Mouse (Mus musculus): ENCODE data around the gene Trim54. TPM values are rescaled to one million over a fixed set of nuclear protein-coding genes. Genes with fewer than 3 reads are reported as not detected.
A peak's percentile ranks its signal among the peaks of the same experiment; 100 is the strongest.

Trim54 gene
- polyA plus RNA-seq, 1 experiment from 2014 or later: 0.57 TPM

DNA sequence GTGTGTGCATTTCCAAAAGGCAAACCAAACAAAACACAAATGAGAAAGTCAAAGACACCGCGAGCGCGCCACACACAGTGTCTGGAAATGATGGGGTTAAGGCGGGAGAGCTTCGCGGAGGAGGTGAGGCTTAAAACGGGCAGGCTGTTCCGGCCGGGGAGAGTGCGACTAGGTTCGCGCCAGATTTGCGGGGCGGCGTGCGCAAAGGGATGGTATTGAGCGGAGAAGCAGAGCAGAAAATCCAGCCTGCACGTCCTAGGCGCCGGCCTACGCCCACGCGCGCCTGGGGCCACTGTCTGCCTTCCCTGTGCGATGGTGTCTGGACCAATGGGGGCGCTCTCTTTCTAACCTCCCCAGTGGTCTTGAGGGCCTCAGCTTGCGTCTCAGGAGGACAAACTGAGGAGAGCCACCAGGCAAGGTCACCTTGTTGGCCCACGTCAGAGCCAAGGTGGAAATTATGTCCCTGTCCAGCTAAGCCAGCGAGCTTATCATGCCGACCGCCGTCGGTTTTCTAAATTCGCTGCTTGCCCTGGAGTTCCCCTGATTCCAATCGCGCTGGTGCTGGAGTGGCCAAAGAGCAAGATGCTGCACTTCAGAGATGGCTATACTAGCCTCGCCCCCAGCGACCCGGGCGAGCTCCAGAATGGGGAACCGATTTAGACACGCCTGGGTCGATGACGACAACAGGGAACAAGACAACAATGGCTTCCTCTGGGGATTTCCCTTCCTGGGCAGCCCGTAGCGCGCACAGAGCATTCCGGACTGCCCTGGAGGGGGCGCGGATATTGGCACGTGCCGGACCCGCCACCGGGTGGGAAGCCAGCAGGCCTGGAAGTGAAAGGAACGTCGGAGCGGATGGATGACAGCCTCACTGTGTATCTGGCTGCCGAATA lies 21.5 kb upstream of the Trim54 start:
- no peaks in the 10 kb centered on the region for H3K9me3 ChIP-seq (replicated peaks; ENCODE audit: control insufficient read depth, low read length)
- ATAC-seq (ENCODE audit: low read depth): peak; percentile 43; the same call in 1 of the 2 replicates
- H3K4me1 ChIP-seq (ENCODE audit: control insufficient read depth, low read depth, low read length): peaks cover 3% of the 10 kb centered on the region
- no peaks in the 10 kb centered on the region for H3K36me3 ChIP-seq (ENCODE audit: control insufficient read depth, insufficient read depth)
- H3K9ac ChIP-seq (ENCODE audit: low read depth, low read length): no peak overlapping the region
- peak overlapping the region; percentile 60 for H3K4me2 ChIP-seq (ENCODE audit: low read depth, low read length)
- WGBS (ENCODE audit: insufficient replicate concordance): under 1% methylated on average over 59 of the region's 59 CpGs
- H3K4me3 ChIP-seq (ENCODE audit: low read depth, low read length): peak overlapping the region; percentile 46
- H3K27me3 ChIP-seq (ENCODE audit: control insufficient read depth, insufficient read depth, low read depth, low read length): peaks cover 69% of the 10 kb centered on the region
- no peak overlapping the region for H3K27ac ChIP-seq (ENCODE audit: low read length)

DNA sequence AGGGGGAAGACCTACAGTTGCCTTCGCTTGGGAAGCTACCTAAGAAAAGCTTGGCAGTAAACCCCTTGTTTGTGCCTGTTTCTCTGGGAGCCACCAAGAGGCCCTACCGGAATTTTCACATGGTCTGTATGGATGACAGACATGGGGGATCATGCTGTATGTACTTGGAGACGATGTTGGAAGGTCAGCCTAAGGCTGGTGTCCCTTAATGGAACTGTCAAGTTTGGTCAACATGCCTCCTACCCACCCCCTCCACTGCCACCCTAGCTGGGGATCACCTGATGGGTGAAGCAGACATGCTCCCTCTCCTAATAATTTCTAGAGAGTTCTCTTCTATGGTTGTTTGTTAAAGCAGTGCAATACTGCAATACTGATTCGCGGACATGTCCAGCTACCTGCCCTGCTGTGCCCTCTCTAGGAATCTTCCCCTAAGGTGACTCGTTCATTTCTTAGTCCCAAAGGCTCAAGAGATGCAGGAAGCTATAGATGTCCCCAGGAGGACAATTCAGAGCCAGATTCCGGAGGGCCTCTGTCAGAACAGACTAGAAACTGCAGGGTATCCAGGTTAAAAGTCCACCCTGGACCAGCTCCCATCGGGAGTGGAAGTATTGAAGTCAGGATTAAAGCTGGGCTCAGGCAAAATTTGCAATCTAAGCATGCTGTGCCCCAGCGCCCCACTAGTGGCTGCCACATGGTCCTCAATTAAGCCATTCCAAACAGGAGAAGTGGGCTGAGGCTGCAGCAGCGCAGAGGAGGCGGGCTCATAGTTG lies 20.6 kb upstream of the Trim54 start:
- WGBS (ENCODE audit: insufficient replicate concordance): 24% methylated on average over 11 of the region's 11 CpGs

DNA sequence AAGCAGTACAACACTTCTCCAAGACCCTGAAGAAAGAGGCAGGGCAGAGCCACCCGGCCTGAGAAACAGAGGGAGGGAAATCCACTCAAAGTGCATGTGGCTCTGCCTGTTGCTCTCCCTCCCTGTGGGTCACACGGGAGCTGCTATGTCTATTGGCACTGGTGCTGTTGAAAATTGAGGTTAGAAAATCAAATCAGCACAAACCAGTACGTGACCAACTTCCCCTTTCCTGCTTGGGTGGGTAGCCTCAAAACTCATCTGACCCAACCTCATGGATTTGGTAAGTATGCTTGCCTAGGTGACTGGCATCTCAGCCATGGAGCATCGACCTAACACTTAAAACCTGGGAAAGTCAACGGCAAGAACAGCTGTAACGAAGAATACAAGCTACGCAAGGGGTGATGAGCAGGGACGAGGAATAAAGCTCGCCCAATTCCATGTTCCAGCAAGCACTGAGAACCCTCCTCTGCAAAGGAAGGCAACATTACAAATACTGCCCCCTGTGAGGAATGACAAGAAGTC lies 10.6 kb upstream of the Trim54 start, which contains the start of gene Dnajc5g:
Dnajc5g (plus strand) TSS at position 472 of the 522 bp plus-strand sequence.
- WGBS (ENCODE audit: insufficient replicate concordance): 48% methylated on average over 9 of the region's 9 CpGs
- H3K4me1 ChIP-seq (ENCODE audit: control insufficient read depth, low read depth, low read length): no peaks in the 10 kb centered on the region
- H3K4me2 ChIP-seq (ENCODE audit: low read depth, low read length): no peak within 1 kb of the TSS
- no peak within 1 kb of the TSS for H3K4me3 ChIP-seq (ENCODE audit: low read depth, low read length)
- H3K9me3 ChIP-seq (replicated peaks; ENCODE audit: control insufficient read depth, low read length): no peaks in the 10 kb centered on the region
- H3K9ac ChIP-seq (ENCODE audit: low read depth, low read length): no peak within 1 kb of the TSS
- no peaks in the 10 kb centered on the region for H3K36me3 ChIP-seq (ENCODE audit: control insufficient read depth, insufficient read depth)
- no peaks in the 10 kb centered on the region; the same call in 1 of the 2 replicates for H3K27me3 ChIP-seq (ENCODE audit: control insufficient read depth, insufficient read depth, low read depth, low read length)
- no peak for ATAC-seq (ENCODE audit: low read depth)
- no peak within 1 kb of the TSS for H3K27ac ChIP-seq (ENCODE audit: low read length)

More for the DNA sequence above, 20.6 kb upstream of the Trim54 start:
- Histone ChIP-seq H3K4me1 (ENCODE audit: control insufficient read depth, low read depth, low read length) (peaks cover 3% of the 10 kb centered on the region), H3K4me3 (ENCODE audit: low read depth, low read length) (peak overlapping the region; percentile 46), H3K9me3 (replicated peaks; ENCODE audit: control insufficient read depth, low read length) (no peaks in the 10 kb centered on the region), H3K27me3 (ENCODE audit: control insufficient read depth, insufficient read depth, low read depth, low read length) (peaks cover 61% of the 10 kb centered on the region), H3K27ac (ENCODE audit: low read length) (no peak overlapping the region), H3K36me3 (ENCODE audit: control insufficient read depth, insufficient read depth) (no peaks in the 10 kb centered on the region), H3K9ac (ENCODE audit: low read depth, low read length) (no peak overlapping the region), H3K4me2 (ENCODE audit: low read depth, low read length) (peak overlapping the region; percentile 60)
- ATAC-seq (ENCODE audit: low read depth): no peak

DNA sequence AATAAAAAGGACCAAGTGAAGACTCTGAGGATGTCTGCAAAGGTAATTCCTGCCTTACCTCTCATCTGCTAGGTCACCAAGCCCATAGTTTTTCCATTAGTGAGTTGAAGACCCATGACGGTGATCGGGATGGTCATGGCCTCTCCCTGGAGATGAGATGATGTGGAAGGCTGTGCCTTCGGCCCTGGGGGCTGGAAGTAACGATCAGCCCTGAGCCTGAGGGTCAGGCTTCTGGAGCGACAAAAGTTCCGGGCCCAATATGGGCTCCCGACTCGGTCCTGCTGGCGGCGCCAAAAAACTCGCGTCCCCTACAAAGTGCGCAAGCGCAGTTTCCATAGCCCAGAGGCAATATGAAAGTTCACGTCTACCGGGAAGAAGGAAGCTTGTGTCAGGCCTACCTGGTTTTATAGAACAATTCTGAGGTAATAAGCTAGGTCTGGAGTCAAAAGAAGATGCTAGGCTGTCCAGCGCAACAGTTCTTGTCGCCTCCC lies 8.5 kb upstream of the Trim54 start, which contains the start of gene Slc30a3:
Slc30a3 (minus strand) TSS at position 238 of the 491 bp plus-strand sequence.
- 79% methylated on average over 18 of the region's 18 CpGs for WGBS (ENCODE audit: insufficient replicate concordance)

DNA sequence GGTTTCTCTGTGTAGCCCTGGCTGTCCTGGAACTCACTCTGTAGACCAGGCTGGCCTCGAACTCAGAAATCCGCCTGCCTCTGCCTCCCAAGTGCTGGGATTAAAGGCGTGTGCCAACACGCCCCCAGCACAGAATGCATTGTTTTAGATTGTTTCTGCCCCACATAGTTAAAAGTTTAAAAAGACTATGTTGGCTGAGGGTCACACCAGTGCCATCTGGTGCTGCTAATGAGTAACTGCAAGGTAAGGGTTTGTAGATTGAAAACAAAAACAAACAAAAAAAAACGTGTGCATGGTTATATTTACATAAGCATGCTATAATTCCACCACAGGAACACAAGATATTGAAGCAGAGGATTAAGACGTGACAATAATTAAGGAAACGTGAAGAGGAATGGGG lies 5.7 kb upstream of the Trim54 start:
- Histone ChIP-seq H3K4me3 (ENCODE audit: low read depth, low read length) (no peak overlapping the region), H3K4me2 (ENCODE audit: low read depth, low read length) (no peak overlapping the region), H3K9ac (ENCODE audit: low read depth, low read length) (no peak overlapping the region), H3K4me1 (ENCODE audit: control insufficient read depth, low read depth, low read length) (no peaks in the 10 kb centered on the region), H3K36me3 (ENCODE audit: control insufficient read depth, insufficient read depth) (no peaks in the 10 kb centered on the region), H3K27ac (ENCODE audit: low read length) (no peak overlapping the region), H3K9me3 (replicated peaks; ENCODE audit: control insufficient read depth, low read length) (no peaks in the 10 kb centered on the region), H3K27me3 (ENCODE audit: control insufficient read depth, insufficient read depth, low read depth, low read length) (no peaks in the 10 kb centered on the region; the same call in 1 of the 2 replicates)
- no peak for ATAC-seq (ENCODE audit: low read depth)
- WGBS (ENCODE audit: insufficient replicate concordance): 20% methylated on average over 7 of the region's 7 CpGs

More for the DNA sequence above, 8.5 kb upstream of the Trim54 start, which contains the start of gene Slc30a3:
- H3K4me3 ChIP-seq (ENCODE audit: low read depth, low read length): no peak within 1 kb of the TSS
- ATAC-seq (ENCODE audit: low read depth): no peak
- H3K9ac ChIP-seq (ENCODE audit: low read depth, low read length): no peak within 1 kb of the TSS
- H3K27ac ChIP-seq (ENCODE audit: low read length): no peak within 1 kb of the TSS
- no peaks in the 10 kb centered on the region; the same call in 1 of the 2 replicates for H3K27me3 ChIP-seq (ENCODE audit: control insufficient read depth, insufficient read depth, low read depth, low read length)
- H3K4me1 ChIP-seq (ENCODE audit: control insufficient read depth, low read depth, low read length): no peaks in the 10 kb centered on the region
- H3K4me2 ChIP-seq (ENCODE audit: low read depth, low read length): no peak within 1 kb of the TSS
- no peaks in the 10 kb centered on the region for H3K9me3 ChIP-seq (replicated peaks; ENCODE audit: control insufficient read depth, low read length)
- H3K36me3 ChIP-seq (ENCODE audit: control insufficient read depth, insufficient read depth): no peaks in the 10 kb centered on the region

DNA sequence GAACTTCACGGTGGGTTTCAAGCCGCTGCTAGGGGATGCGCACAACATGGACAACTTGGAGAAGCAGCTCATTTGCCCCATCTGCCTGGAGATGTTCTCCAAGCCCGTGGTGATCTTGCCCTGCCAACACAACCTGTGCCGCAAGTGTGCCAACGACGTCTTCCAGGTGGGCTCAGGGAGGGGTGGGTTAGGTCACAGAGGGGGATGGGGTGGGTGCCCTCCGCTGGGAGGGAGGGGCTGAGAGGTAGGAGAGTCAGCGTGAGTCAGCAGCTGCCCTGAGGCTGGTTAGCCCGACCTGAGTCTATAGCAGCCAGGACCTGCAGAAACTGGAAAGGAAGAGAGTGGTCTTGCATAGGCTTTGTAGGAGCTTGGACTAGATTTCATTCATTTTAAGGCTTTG lies 400 bp downstream of the Trim54 start:
- no peak for ATAC-seq (ENCODE audit: low read depth)
- Histone ChIP-seq H3K9ac (ENCODE audit: low read depth, low read length) (no peak overlapping the region), H3K4me2 (ENCODE audit: low read depth, low read length) (no peak overlapping the region), H3K9me3 (replicated peaks; ENCODE audit: control insufficient read depth, low read length) (no peaks in the 10 kb centered on the region), H3K36me3 (ENCODE audit: control insufficient read depth, insufficient read depth) (no peaks in the 10 kb centered on the region), H3K4me1 (ENCODE audit: control insufficient read depth, low read depth, low read length) (no peaks in the 10 kb centered on the region), H3K4me3 (ENCODE audit: low read depth, low read length) (no peak overlapping the region), H3K27ac (ENCODE audit: low read length) (no peak overlapping the region), H3K27me3 (ENCODE audit: control insufficient read depth, insufficient read depth, low read depth, low read length) (no peaks in the 10 kb centered on the region)
- WGBS (ENCODE audit: insufficient replicate concordance): 23% methylated on average over 10 of the region's 10 CpGs

DNA sequence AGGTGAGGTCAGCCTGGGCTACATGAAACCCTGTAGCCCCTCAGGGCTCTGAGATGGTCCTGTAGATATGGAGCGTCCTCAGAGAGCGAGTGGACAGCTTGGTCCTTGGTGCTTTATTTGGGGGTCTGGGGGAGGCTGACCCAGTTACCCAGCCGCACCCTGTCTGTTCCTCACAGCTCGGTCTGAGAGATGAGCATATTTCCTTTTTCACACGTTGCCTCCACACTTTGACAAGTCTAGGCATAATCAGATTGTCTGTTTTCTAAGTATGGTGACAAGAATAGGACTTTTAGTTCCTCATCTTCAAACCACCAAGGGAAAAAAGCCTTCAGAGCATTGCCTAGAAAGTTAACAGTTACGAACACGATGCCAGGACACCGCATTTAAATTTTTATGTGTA lies 4.6 kb downstream of the Trim54 start:
- H3K4me2 ChIP-seq (ENCODE audit: low read depth, low read length): no peak overlapping the region
- H3K27ac ChIP-seq (ENCODE audit: low read length): no peak overlapping the region
- no peaks in the 10 kb centered on the region for H3K4me1 ChIP-seq (ENCODE audit: control insufficient read depth, low read depth, low read length)
- H3K9me3 ChIP-seq (replicated peaks; ENCODE audit: control insufficient read depth, low read length): no peaks in the 10 kb centered on the region
- no peak overlapping the region for H3K9ac ChIP-seq (ENCODE audit: low read depth, low read length)
- no peaks in the 10 kb centered on the region for H3K27me3 ChIP-seq (ENCODE audit: control insufficient read depth, insufficient read depth, low read depth, low read length)
- no peaks in the 10 kb centered on the region for H3K36me3 ChIP-seq (ENCODE audit: control insufficient read depth, insufficient read depth)
- no peak overlapping the region for H3K4me3 ChIP-seq (ENCODE audit: low read depth, low read length)
- ATAC-seq (ENCODE audit: low read depth): no peak
- 34% methylated on average over 8 of the region's 8 CpGs for WGBS (ENCODE audit: insufficient replicate concordance)

DNA sequence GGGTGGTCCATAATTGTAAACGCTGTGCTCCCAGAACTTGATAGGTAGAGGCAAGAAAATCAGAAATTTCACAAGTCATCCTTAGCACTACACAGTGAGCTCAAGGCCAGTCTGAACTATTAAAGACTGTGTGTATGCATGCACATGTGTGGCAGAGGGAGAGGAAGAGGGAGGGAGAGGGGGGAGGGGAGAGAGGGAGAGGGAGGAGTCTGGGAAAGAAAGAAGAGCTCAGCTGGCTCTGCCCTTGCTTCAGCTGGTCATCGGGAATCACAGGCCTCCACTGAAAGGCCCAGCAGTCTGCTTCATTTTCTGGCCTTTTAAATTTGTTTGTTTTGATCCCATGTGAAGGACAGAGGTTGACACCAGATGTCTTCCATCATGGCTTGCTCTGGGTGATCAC lies 7.0 kb downstream of the Trim54 start:
- Histone ChIP-seq H3K4me2 (ENCODE audit: low read depth, low read length) (no peak overlapping the region), H3K4me1 (ENCODE audit: control insufficient read depth, low read depth, low read length) (no peaks in the 10 kb centered on the region), H3K9me3 (replicated peaks; ENCODE audit: control insufficient read depth, low read length) (no peaks in the 10 kb centered on the region), H3K27ac (ENCODE audit: low read length) (no peak overlapping the region), H3K9ac (ENCODE audit: low read depth, low read length) (no peak overlapping the region), H3K36me3 (ENCODE audit: control insufficient read depth, insufficient read depth) (no peaks in the 10 kb centered on the region), H3K4me3 (ENCODE audit: low read depth, low read length) (no peak overlapping the region), H3K27me3 (ENCODE audit: control insufficient read depth, insufficient read depth, low read depth, low read length) (no peaks in the 10 kb centered on the region)
- WGBS (ENCODE audit: insufficient replicate concordance): 45% methylated on average over 2 of the region's 2 CpGs
- ATAC-seq (ENCODE audit: low read depth): no peak
